Mouse (Mus musculus) liver, postnatal 0 days (tissue): ENCODE measurements around the gene Ablim1. TPM values are rescaled to one million over a fixed set of nuclear protein-coding genes. Genes with fewer than 3 reads are reported as not detected.

Experiments used
- ATAC-seq: fragments of 200-750 bp; cut with Nextera tagmentation; 2 replicates; pipeline ENCODE4 v1.8.0; 2017; ENCODE audit warnings: mild to moderate bottlenecking, moderate library complexity
- DNase-seq: peaks from one replicate; pipeline ENCODE4 v3.0.0-alpha.2; 2016
- H3K27ac ChIP-seq: fragments of 300-500 bp; sonication (generic); 2 replicates; pipeline ENCODE4 v1.5.1; 2014; ENCODE audit warnings: antibody characterized with exemption, moderate library complexity, mild to moderate bottlenecking, low read depth
- H3K27me3 ChIP-seq: fragments of 300-500 bp; sonication (generic); 2 replicates; pipeline ENCODE4 v1.6.1; 2014; ENCODE audit warnings: low read length, control low read depth, mixed read lengths; ENCODE audit not compliant: insufficient read depth
- H3K36me3 ChIP-seq: fragments of 300-500 bp; sonication (generic); replicated peaks from 2 replicates; pipeline ENCODE4 v1.6.1; 2014; ENCODE audit warnings: mild to moderate bottlenecking, control low read depth, low read length, moderate library complexity, mixed read lengths; ENCODE audit not compliant: insufficient read depth
- H3K4me1 ChIP-seq: fragments of 300-500 bp; sonication (generic); 2 replicates; pipeline ENCODE4 v1.6.1; 2014; ENCODE audit warnings: antibody characterized with exemption, mild to moderate bottlenecking, control low read depth; ENCODE audit not compliant: insufficient read depth
- H3K4me2 ChIP-seq: fragments of 300-500 bp; sonication (generic); 2 replicates; pipeline ENCODE4 v1.6.1; 2014; ENCODE audit warnings: low read depth, mild to moderate bottlenecking, low read length, moderate library complexity, mixed read lengths
- H3K4me3 ChIP-seq: fragments of 300-500 bp; sonication (generic); 2 replicates; pipeline ENCODE4 v1.5.1; 2014; ENCODE audit warnings: low read depth, low read length
- H3K9ac ChIP-seq: fragments of 300-500 bp; sonication (generic); replicated peaks from 2 replicates; pipeline ENCODE4 v1.6.1; 2014; ENCODE audit warnings: mild to moderate bottlenecking, moderate library complexity
- H3K9me3 ChIP-seq: fragments of 300-500 bp; sonication (generic); 2 replicates; pipeline ENCODE4 v1.6.1; 2016; ENCODE audit warnings: mild to moderate bottlenecking, control low read depth, low read length, mixed read lengths
- CTCF ChIP-seq: sonication (generic); IDR thresholded peaks from 2 replicates; pipeline ENCODE4 v1.5.1; 2016; ENCODE audit warnings: antibody characterized with exemption, low read depth
- EP300 ChIP-seq: IDR thresholded peaks from 2 replicates; pipeline ENCODE4 v1.6.1; 2016; ENCODE audit warnings: antibody characterized with exemption, low read depth, mild to moderate bottlenecking
- WGBS: fragments of 180-500 bp; shearing (Covaris S2); extraction: QIAGEN DNeasy Blood & Tissue Kit; methylation state at CpG from one replicate; pipeline ENCODE4 v1.1.7; 2014; ENCODE audit not compliant: insufficient replicate concordance; 5-methylcytosine and 5-hydroxymethylcytosine counted together
- polyA plus RNA-seq: library from polyadenylated mRNA; unstranded; fragments of >200 nt; fragmentation: Nextera tagmentation; extraction: Ambion mirVana; gene quantifications from 2 replicates; pipeline ENCODE4 v1.2.1, GENCODE M21; 2015

Ablim1 gene
- polyA plus RNA-seq, 1 experiment from 2014 or later: 12.0 TPM

GRCm38 (mm10) chr19:56992978-56993545 is 321.7 kb downstream of the Ablim1 start:
- ATAC-seq (no peak), DNase-seq (no peak)
- H3K9ac ChIP-seq: no peak overlapping the region
- H3K4me3 ChIP-seq: no peak overlapping the region
- no peaks in the 10 kb centered on the region for H3K36me3 ChIP-seq
- TF ChIP-seq EP300 (no peak), CTCF (no peak)
- 53% methylated on average over 8 of the region's 8 CpGs for WGBS
- no peak overlapping the region for H3K4me2 ChIP-seq
- H3K27me3 ChIP-seq: no peaks in the 10 kb centered on the region
- no peak overlapping the region for H3K27ac ChIP-seq
- no peaks in the 10 kb centered on the region for H3K9me3 ChIP-seq
- H3K4me1 ChIP-seq: peaks cover 5% of the 10 kb centered on the region; the same call in 1 of the 2 replicates

GRCm38 (mm10) chr19:56990367-56991111 is 324.2 kb downstream of the Ablim1 start:
- Histone ChIP-seq H3K9me3 (no peaks in the 10 kb centered on the region), H3K27ac (no peak overlapping the region), H3K4me1 (no peaks in the 10 kb centered on the region), H3K36me3 (no peaks in the 10 kb centered on the region), H3K27me3 (no peaks in the 10 kb centered on the region), H3K4me2 (no peak overlapping the region), H3K4me3 (no peak overlapping the region), H3K9ac (no peak overlapping the region)
- no peak for DNase-seq
- WGBS: 66% methylated on average over 14 of the region's 14 CpGs
- no peak for ATAC-seq
- no peak for TF ChIP-seq EP300
- no peak for TF ChIP-seq CTCF

DNA sequence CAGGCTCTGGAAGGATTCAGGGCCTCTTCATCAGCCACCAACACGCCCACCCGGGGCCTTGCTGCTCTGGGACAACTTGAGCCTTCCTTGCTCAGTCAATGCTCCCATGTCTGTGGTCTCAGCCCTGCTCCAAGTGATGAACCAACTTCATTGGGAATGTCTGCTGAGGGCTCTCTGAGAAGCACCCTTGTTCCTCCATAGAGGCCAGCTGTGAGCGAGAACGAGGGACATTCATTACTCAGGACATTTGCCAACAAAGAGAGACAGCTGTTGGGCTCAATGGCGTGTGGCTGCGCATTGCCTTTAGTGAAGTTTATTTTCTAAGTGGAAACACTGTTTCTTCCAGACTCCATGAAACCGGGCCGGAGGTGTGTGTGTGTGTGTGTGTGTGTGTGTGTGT is 325.5 kb downstream of the Ablim1 start:
- no peaks in the 10 kb centered on the region for H3K27me3 ChIP-seq
- no peak for DNase-seq
- TF ChIP-seq CTCF (no peak), EP300 (no peak)
- no peak overlapping the region for H3K4me2 ChIP-seq
- no peaks in the 10 kb centered on the region for H3K36me3 ChIP-seq
- 71% methylated on average over 8 of the region's 8 CpGs for WGBS
- no peaks in the 10 kb centered on the region for H3K4me1 ChIP-seq
- no peak for ATAC-seq
- no peak overlapping the region for H3K9ac ChIP-seq
- H3K4me3 ChIP-seq: no peak overlapping the region
- no peaks in the 10 kb centered on the region for H3K9me3 ChIP-seq
- H3K27ac ChIP-seq: no peak overlapping the region

- WGBS: 53% methylated on average over 4 of the region's 4 CpGs
- ATAC-seq: no peak
- no peak for DNase-seq
- Histone ChIP-seq H3K27me3 (no peaks in the 10 kb centered on the region), H3K9ac (no peak overlapping the region), H3K27ac (no peak overlapping the region), H3K4me3 (no peak overlapping the region), H3K36me3 (no peaks in the 10 kb centered on the region), H3K9me3 (no peaks in the 10 kb centered on the region), H3K4me1 (no peaks in the 10 kb centered on the region), H3K4me2 (no peak overlapping the region)
- no peak for TF ChIP-seq EP300
Measured at GRCm38 (mm10) chr19:56984229-56984628, 330.5 kb downstream of the Ablim1 start.

- no peak overlapping the region for H3K9ac ChIP-seq
Measured at GRCm38 (mm10) chr19:56983757-56984156, 331.0 kb downstream of the Ablim1 start.

More at GRCm38 (mm10) chr19:56983757-56984156, 331.0 kb downstream of the Ablim1 start:
- TF ChIP-seq EP300 (no peak), CTCF (no peak)
- ATAC-seq (no peak), DNase-seq (no peak)
- H3K36me3 ChIP-seq: no peaks in the 10 kb centered on the region
- H3K27ac ChIP-seq: no peak overlapping the region
- H3K9me3 ChIP-seq: no peaks in the 10 kb centered on the region
- H3K27me3 ChIP-seq: no peaks in the 10 kb centered on the region
- no peak overlapping the region for H3K4me2 ChIP-seq
- H3K4me1 ChIP-seq: no peaks in the 10 kb centered on the region
- no peak overlapping the region for H3K4me3 ChIP-seq
- 56% methylated on average over 10 of the region's 10 CpGs for WGBS

Other genes starting within 250 kb of the Ablim1 start
- 7.8 and 9.2 TPM in 2 replicates for gene Fam160b1, start 45.8 kb upstream of the Ablim1 start, polyA plus RNA-seq
- gene Trub1, start 138.0 kb upstream of the Ablim1 start, polyA plus RNA-seq: 7.7 and 8.6 TPM in 2 replicates